Mouse (Mus musculus) brain, embryonic 18.5 days (tissue): ENCODE measurements around the gene Sipa1l1.
"Not testable (repeated sequence)": the region's sequence is repeated elsewhere in the genome, so short reads cannot be mapped to it uniquely, and the experiment has no call there.

Experiments used
- DNase-seq: peaks from one replicate; pipeline ENCODE4 v3.0.0-alpha.2; 2012; ENCODE audit warnings: low read depth, low spot score

The Sipa1l1 gene

GRCm38 (mm10) chr12:82473238-82473637, 304.1 kb downstream of the Sipa1l1 start:
- DNase-seq: no peak

- no peak for DNase-seq
Measured at GRCm38 (mm10) chr12:82474409-82474808, 305.3 kb downstream of the Sipa1l1 start.

- no peak for DNase-seq
Measured at GRCm38 (mm10) chr12:82476028-82476427, 306.9 kb downstream of the Sipa1l1 start.

- no peak for DNase-seq
Measured at GRCm38 (mm10) chr12:82476580-82476979, 307.5 kb downstream of the Sipa1l1 start.

- no peak for DNase-seq
Measured at GRCm38 (mm10) chr12:82477826-82478225, 308.7 kb downstream of the Sipa1l1 start.

- DNase-seq: no peak
Measured at GRCm38 (mm10) chr12:82478256-82478655, 309.1 kb downstream of the Sipa1l1 start.

GRCm38 (mm10) chr12:82479393-82479792, 310.3 kb downstream of the Sipa1l1 start:
- no peak for DNase-seq

- DNase-seq: not testable (repeated sequence)
Measured at GRCm38 (mm10) chr12:82480425-82480824, 311.3 kb downstream of the Sipa1l1 start.

GRCm38 (mm10) chr12:82485466-82485865, 316.3 kb downstream of the Sipa1l1 start:
- DNase-seq: no peak

GRCm38 (mm10) chr12:82486829-82487560, 317.9 kb downstream of the Sipa1l1 start:
- DNase-seq: no peak

- no peak for DNase-seq
Measured at GRCm38 (mm10) chr12:82489093-82489492, 320.0 kb downstream of the Sipa1l1 start.

- no peak for DNase-seq
Measured at GRCm38 (mm10) chr12:82489621-82490020, 320.5 kb downstream of the Sipa1l1 start.

GRCm38 (mm10) chr12:82492456-82492855, 323.3 kb downstream of the Sipa1l1 start:
- no peak for DNase-seq

- not testable (repeated sequence) for DNase-seq
Measured at GRCm38 (mm10) chr12:82493260-82493659, 324.1 kb downstream of the Sipa1l1 start.

GRCm38 (mm10) chr12:82495936-82496335, 326.8 kb downstream of the Sipa1l1 start:
- no peak for DNase-seq

- peak; percentile 42 for DNase-seq
Measured at GRCm38 (mm10) chr12:82497866-82498631, 328.9 kb downstream of the Sipa1l1 start.

GRCm38 (mm10) chr12:82498701-82499100, 329.6 kb downstream of the Sipa1l1 start:
- DNase-seq: no peak

- DNase-seq: no peak
Measured at GRCm38 (mm10) chr12:82499731-82500130, 330.6 kb downstream of the Sipa1l1 start.
